Mouse (Mus musculus): ENCODE measurements around the gene Irf3.

DNA sequence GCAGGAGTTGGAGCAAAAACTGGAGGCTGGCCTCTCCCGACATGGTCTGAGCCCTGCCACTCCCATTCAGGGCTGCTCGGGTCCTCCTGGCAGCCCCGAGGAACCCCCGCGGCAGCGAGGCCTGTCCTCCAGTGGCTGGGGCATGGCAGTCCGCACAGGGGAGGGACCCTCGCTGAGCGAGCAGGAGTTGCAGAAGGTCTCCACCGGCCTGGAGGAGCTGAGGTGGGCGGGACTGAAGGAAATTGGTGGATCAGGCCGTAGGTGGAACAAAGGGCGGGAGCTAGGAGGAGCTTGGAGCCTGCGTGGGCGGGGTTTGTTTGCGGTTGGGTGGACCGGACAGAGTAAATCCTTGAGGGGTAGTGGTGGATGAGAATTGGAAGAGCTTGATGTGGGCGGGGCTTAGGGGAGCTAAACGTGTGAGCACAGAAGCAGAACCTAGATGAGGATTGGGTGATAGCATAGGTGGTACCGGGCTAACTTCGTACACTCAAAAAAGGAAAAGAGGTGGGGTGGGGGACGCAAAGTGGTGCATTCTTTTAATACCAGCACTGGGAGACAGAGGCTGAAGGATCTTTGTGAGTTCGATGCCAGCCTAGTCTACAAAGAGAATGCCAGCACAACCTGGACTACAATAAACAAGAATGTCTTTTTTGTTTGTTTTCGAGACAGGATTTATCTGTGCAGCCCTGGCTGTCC lies 44.7 kb upstream of the Irf3 start:
- TF ChIP-seq CTCF (IDR thresholded peaks at IDR 0.05) (no peak), EP300 (IDR thresholded peaks at IDR 0.05) (no peak; the same call in 1 of the 2 replicates)

All from lung, postnatal 0 days (tissue).